Mouse (Mus musculus) liver, adult 2 months (tissue): ENCODE results near the gene Aldh6a1.

Source experiments
- CTCF ChIP-seq: fragments of 200-500 bp; IDR thresholded peaks from 2 replicates; pipeline ENCODE4 v1.5.1; 2011; ENCODE audit warnings: low read depth, low read length, control low read depth
- POLR2A ChIP-seq: fragments of 200-500 bp; IDR thresholded peaks from 2 replicates; pipeline ENCODE4 v1.6.1; 2011; ENCODE audit warnings: low read length, control low read depth; ENCODE audit not compliant: insufficient read depth; ENCODE audit errors: extremely low read depth

GRCm38 (mm10) chr12:84442526-84442925 lies 8.3 kb downstream of the Aldh6a1 start:
- TF ChIP-seq POLR2A (no peak), CTCF (no peak)
